Mouse (Mus musculus) right cerebral cortex, postnatal 14 days (tissue): ENCODE data around the gene Fam213a.

Experiments
- DNase-seq: peaks from one replicate; pipeline ENCODE4 v3.0.0; 2022

Fam213a gene

GRCm38 (mm10) chr14:40962365-40963290, 51.0 kb downstream of the Fam213a start:
- no peak for DNase-seq

GRCm38 (mm10) chr14:40960237-40960636, 53.4 kb downstream of the Fam213a start:
- DNase-seq = no peak

GRCm38 (mm10) chr14:40959586-40959985, 54.0 kb downstream of the Fam213a start:
- no peak for DNase-seq

GRCm38 (mm10) chr14:40958986-40959381, 54.6 kb downstream of the Fam213a start:
- DNase-seq = no peak

- peak; percentile 82 for DNase-seq
These were observed 55.3 kb downstream of the Fam213a start for GRCm38 (mm10) chr14:40958083-40958985.

- no peak for DNase-seq
These were observed 56.0 kb downstream of the Fam213a start for GRCm38 (mm10) chr14:40957607-40958006.

GRCm38 (mm10) chr14:40956252-40957146, 57.1 kb downstream of the Fam213a start:
- DNase-seq = no peak

GRCm38 (mm10) chr14:40955596-40956251, 57.9 kb downstream of the Fam213a start:
- peak; percentile 83 for DNase-seq

GRCm38 (mm10) chr14:40955146-40955545, 58.4 kb downstream of the Fam213a start:
- no peak for DNase-seq

GRCm38 (mm10) chr14:40953381-40953780, 60.2 kb downstream of the Fam213a start:
- no peak for DNase-seq

GRCm38 (mm10) chr14:40952715-40953114, 60.9 kb downstream of the Fam213a start:
- no peak for DNase-seq

- no peak for DNase-seq
These were observed 61.3 kb downstream of the Fam213a start for GRCm38 (mm10) chr14:40952301-40952700.

GRCm38 (mm10) chr14:40949730-40950614, 63.6 kb downstream of the Fam213a start:
- no peak for DNase-seq

- DNase-seq = no peak
These were observed 64.5 kb downstream of the Fam213a start for GRCm38 (mm10) chr14:40949047-40949446.

GRCm38 (mm10) chr14:40948522-40948921, 65.1 kb downstream of the Fam213a start:
- no peak for DNase-seq

GRCm38 (mm10) chr14:40947431-40948394, 65.9 kb downstream of the Fam213a start:
- no peak for DNase-seq

- no peak for DNase-seq
These were observed 69.8 kb downstream of the Fam213a start for GRCm38 (mm10) chr14:40943802-40944201.
